Mouse (Mus musculus) gastrocnemius, postnatal 10 days (tissue): ENCODE results near the gene Farsb. TPM values are rescaled to one million over a fixed set of nuclear protein-coding genes. Genes with fewer than 3 reads are reported as not detected.

ENCODE experiments used
- total RNA-seq, 2 experiments: library from RNA; stranded (reverse); gene quantifications; 2 replicates each; pipeline ENCODE4 v1.2.3; 2021

Farsb gene
- total RNA-seq, 2 experiments from 2014 or later = 46.4 to 48.3 TPM

Other genes starting within 250 kb of the Farsb start
- not detected for gene Sgpp2, start 178.6 kb downstream of the Farsb start, total RNA-seq
- not detected for gene Mogat1, start 22.1 kb upstream of the Farsb start, total RNA-seq
- not detected for gene BC035947, start 23.3 kb upstream of the Farsb start, total RNA-seq
- 10 to 100 TPM; 11.3 to 14.1 TPM for gene Acsl3, start 168.9 kb upstream of the Farsb start, total RNA-seq
- 1 to 10 TPM; 2.6 to 3.9 TPM for gene Utp14b, start 169.1 kb upstream of the Farsb start, total RNA-seq